Mouse (Mus musculus) kidney, postnatal 25 days (tissue): ENCODE measurements around the gene Ccdc183.

Experiments
- DNase-seq, 2 experiments: peaks; one replicate each; pipeline ENCODE4 v3.0.0; 2021; ENCODE audit warnings: mixed read lengths in 2 of 2

The Ccdc183 gene

GRCm38 (mm10) chr2:25617578-25617977 is at the start of gene Ccdc183:
TSS of gene Ccdc183 (minus strand) at chr2:25617678.
- no peak for DNase-seq

GRCm38 (mm10) chr2:25666516-25666915 is 49.0 kb upstream of the Ccdc183 start:
- DNase-seq, result no peak

GRCm38 (mm10) chr2:25664125-25664524 is 46.6 kb upstream of the Ccdc183 start:
- DNase-seq, result no peak

- peak; percentile 56 to 67 for DNase-seq
These were observed 46.0 kb upstream of the Ccdc183 start for GRCm38 (mm10) chr2:25663511-25663910.

- no peak for DNase-seq
These were observed 43.9 kb upstream of the Ccdc183 start for GRCm38 (mm10) chr2:25661245-25661970.

- no peak for DNase-seq
These were observed 42.8 kb upstream of the Ccdc183 start for GRCm38 (mm10) chr2:25660279-25660678.

GRCm38 (mm10) chr2:25657652-25658051 is 40.2 kb upstream of the Ccdc183 start, which contains the start of gene Lcn5:
TSS of gene Lcn5 (plus strand) at chr2:25657952.
- no peak for DNase-seq

- peak in 1 of 2 experiments; percentile 24 for DNase-seq
These were observed 39.8 kb upstream of the Ccdc183 start for GRCm38 (mm10) chr2:25657246-25657645.

GRCm38 (mm10) chr2:25656691-25657090 is 39.2 kb upstream of the Ccdc183 start:
- no peak for DNase-seq

- DNase-seq, result no peak
These were observed 37.0 kb upstream of the Ccdc183 start for GRCm38 (mm10) chr2:25654502-25654901.

GRCm38 (mm10) chr2:25652902-25653301 is 35.4 kb upstream of the Ccdc183 start, which contains the start of gene Lcn8:
TSS of gene Lcn8 (plus strand) at chr2:25653120.
- DNase-seq, result no peak

- peak in 1 of 2 experiments; percentile 56 for DNase-seq
These were observed 22.4 kb upstream of the Ccdc183 start for GRCm38 (mm10) chr2:25639890-25640289.

GRCm38 (mm10) chr2:25634046-25634445 is 16.6 kb upstream of the Ccdc183 start:
- DNase-seq, result no peak

- no peak for DNase-seq
These were observed 16.1 kb upstream of the Ccdc183 start for GRCm38 (mm10) chr2:25633616-25634015.

GRCm38 (mm10) chr2:25628738-25629137 is 11.3 kb upstream of the Ccdc183 start:
- peak; percentile 51 to 76 for DNase-seq

GRCm38 (mm10) chr2:25627811-25628210 is 10.3 kb upstream of the Ccdc183 start, which contains the start of gene Fcna:
TSS of gene Fcna (minus strand) at chr2:25628030.
- no peak for DNase-seq

- no peak for DNase-seq
These were observed 8.5 kb upstream of the Ccdc183 start for GRCm38 (mm10) chr2:25625986-25626385.

GRCm38 (mm10) chr2:25621229-25622200 is 4.0 kb upstream of the Ccdc183 start, which contains the start of gene Tmem141:
TSS of gene Tmem141 (minus strand) at chr2:25622005.
- peak; percentile 95 to 97 for DNase-seq

- DNase-seq, result no peak
These were observed 3.4 kb upstream of the Ccdc183 start for GRCm38 (mm10) chr2:25620852-25621228.

- DNase-seq, result no peak
These were observed 2.9 kb upstream of the Ccdc183 start for GRCm38 (mm10) chr2:25620386-25620785.

- no peak for DNase-seq
These were observed 1.1 kb downstream of the Ccdc183 start for GRCm38 (mm10) chr2:25616398-25616797.

- no peak for DNase-seq
These were observed 8.8 kb downstream of the Ccdc183 start for GRCm38 (mm10) chr2:25608671-25609070.
